Mouse (Mus musculus): Measurements from ENCODE around the gene 3830406C13Rik.
"Not testable (repeated sequence)": the region's sequence is repeated elsewhere in the genome, so short reads cannot be mapped to it uniquely, and the experiment has no call there.

The 3830406C13Rik gene

DNA sequence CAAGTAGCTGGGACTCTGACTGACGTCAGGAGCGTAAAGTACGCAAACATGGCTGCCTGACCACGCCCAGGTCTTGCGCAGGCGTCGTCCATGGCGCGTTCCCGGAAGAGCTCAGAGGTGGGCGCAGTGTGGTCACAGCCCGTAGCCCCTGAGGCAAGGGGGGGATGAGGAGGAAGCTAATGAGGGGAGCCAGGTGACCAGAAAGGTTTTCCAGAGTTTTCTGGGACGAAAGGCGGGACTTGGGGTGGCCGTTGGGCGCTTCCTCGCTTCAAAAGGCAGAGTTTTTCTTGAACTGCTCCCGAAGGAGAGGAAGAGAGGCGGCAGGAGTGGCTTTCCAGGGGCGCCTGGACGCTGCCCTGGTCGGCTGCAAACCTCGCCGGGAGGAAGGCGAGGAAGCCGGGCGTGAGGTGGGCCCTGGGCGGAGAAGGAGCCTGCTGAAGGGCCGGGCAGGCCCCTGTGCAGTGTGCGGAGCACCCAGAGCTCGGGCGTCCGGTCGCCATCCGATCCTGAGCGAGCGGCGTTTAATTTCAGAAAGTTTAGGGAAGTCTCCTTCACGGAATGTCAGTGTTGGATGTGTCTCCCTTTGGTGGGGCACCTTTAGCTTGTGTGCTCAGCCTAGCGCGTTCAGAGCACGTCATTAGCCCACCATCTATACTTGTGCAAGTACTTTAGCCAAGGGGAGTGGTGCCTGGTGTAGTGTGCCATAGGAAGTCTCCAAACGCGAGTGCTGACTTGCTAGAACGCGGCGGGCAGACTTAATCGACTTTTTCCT is at the start of gene 3830406C13Rik:
Gene 3830406C13Rik, plus strand, starts transcription at position 33 of the 772 bp plus-strand sequence.
- DNase-seq (ENCODE audit: low spot score in 2 of 2), result peak; percentile 82 to 84

DNA sequence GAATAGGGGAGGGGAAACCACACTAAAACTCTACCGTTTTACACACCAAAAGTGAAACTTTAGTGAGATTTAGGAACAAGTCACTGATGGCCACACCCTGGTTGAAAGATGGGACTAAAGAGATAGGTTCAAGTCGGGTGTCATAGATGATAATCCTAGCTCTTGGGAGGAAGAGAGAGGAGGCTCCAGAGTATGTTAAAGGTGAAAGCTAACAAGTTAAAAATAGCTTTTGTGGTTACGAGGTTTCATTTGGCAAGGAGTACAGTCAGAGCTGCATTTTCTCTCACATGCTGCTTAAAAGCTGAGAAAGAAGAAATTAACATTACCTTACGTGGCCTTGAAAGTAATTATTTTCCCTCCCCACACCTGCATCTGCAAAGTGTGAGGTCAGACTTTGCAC is 40.2 kb upstream of the 3830406C13Rik start:
- no peak for DNase-seq (ENCODE audit: low spot score in 2 of 2)

DNA sequence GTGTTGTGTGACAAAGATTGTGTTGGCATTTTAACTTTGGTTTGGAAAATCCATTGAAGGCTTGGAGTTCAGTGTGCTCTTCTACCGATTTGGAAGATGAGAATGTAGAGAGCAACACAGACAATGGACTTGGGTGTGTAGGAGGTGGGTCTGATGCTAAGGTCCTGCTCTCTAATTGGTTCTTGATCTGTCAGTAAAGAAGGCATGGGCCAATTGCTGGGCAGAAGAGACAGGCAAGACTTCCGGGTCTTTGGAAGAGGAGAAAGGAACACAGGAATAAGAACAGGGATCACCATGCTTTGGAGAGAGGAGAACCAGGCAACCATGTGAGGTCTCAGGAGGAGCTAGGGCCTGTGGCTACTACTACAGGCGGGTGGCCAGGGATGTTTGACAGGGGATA is 7.9 kb upstream of the 3830406C13Rik start:
- no peak for DNase-seq (ENCODE audit: low spot score in 2 of 2)

DNA sequence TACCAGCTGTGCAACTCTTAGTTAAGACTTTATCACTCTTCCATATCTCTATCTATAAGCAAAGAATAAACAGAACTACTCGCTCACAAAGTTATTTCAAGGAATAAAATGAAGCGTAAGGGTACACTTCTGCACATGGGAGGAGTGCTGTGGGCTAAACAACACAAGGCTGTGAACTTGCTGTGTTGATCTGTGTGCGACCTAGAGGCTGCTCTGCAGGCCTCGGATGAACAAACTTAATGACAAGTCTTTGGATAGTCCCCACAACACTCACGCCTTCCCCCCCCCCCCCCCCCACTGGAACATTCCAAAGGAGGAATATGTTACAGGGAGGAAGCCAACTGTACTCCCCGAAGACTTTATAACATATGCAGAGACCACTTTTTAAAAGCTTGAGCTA is 332 bp upstream of the 3830406C13Rik start, which contains the start of gene Gm49355:
Gene Gm49355, plus strand, starts transcription at position 336 of the 400 bp plus-strand sequence.
- DNase-seq (ENCODE audit: low spot score in 2 of 2), result no peak

DNA sequence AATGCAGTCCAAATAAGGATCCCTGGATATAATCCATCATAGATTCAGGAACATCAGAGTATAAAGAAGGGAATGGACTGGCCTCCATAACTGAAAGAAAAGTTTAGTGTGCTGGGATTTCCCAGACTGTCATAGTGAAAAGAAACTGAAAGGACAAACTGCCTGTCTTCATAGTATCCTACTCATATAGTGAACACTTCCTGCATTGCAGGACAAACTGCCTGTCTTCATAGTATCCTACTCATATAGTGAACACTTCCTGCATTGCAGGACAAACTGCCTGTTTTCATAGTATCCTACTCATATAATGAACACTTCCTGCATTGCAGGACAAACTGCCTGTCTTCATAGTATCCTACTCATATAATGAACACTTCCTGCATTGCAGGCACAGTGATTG is 5.8 kb downstream of the 3830406C13Rik start:
- not testable (repeated sequence) for DNase-seq (ENCODE audit: low spot score in 2 of 2)

DNA sequence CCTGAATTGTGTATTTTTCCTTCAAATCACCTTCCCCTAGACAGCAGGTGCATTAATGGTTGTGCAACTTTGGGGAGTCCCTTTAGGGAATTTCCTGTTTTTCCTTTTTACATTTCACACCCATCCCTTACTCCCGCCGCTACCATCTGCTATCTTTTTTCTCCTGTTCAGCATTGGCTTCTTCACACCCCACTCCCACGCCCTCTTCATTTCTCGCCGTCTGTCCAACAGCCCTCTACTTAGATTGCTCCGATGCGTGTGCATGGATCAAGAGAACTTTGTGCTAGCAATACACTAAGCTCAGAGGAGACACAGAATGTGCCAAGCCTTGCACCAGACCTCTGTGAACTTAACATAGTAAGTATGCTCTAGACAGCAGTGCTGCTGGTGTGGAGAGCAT is 12.4 kb downstream of the 3830406C13Rik start:
- DNase-seq (ENCODE audit: low spot score in 2 of 2), result no peak

DNA sequence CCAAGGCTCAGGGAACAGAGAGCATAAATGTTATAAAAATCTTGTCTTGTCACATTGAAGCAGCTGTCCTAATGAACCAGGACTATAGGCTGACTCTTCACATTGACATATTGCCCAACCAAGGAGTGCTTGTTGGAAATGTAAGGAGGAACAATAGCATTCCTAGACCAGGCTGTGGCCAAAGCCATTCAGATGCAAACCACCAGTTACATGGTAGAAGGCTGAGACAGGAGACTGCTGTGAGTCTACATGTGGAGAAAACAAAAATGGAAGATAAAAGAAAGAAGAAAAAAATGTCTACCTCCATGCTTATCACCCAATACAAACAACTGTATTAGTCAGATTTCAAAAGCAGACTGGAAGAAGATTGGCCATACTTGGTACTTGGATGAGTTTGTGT is 15.2 kb downstream of the 3830406C13Rik start:
- no peak for DNase-seq (ENCODE audit: low spot score in 2 of 2)

DNA sequence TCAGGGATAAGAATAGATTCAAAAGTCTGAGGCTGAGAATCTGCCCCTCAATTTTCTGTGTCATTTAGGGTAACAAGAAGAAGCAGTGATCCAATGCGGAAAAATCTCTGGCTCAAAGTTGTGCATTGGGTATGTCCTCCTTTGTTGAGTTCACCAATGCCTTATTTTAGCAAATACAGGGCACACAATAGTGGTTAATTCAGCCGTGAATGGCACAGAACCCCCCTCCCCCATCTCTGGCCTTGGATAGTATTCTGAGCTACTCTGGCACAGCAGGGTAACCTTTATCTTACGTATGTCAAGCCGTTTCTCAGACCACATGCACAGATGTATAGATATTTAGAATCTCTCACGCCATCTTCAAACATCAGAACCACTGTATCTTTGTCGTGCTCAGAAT is 15.7 kb downstream of the 3830406C13Rik start:
- no peak for DNase-seq (ENCODE audit: low spot score in 2 of 2)

DNA sequence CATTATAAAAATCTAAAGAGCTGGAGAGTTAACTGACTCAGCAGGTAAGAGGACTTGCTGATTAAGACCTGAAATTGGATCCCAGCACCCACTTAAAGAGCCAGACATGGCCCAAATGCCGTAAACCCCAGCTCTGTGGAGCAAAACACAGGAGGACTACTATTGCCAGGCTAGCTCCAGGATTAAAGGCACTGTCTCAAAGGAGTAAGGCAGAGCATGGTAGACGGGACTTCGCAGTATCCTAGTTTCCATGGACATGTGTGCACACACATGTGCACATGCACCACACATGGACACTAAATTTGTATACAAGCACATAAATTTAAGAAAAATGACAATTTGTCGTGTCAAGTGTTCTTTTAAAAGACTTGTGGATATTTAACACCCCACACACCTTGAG is 16.3 kb downstream of the 3830406C13Rik start:
- no peak for DNase-seq (ENCODE audit: low spot score in 2 of 2)

DNA sequence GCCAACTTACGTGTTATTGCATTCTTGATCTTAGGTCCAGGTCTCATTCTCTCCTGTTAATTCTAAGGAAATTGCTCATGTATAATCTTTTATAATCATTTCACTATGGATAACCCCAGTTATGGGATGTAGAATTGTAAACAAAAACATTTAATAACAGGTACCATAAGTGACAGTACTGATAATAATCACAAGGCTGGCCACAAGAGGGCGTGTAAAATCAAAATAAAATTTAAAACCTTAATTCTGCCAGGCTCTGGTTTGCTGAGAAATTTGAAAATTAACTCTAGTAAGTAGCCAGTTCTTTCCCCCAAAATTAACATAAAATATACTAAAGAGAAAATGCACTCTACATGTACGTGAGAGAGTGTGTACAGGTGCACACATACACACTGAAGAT is 16.7 kb downstream of the 3830406C13Rik start:
- DNase-seq (ENCODE audit: low spot score in 2 of 2), result no peak

DNA sequence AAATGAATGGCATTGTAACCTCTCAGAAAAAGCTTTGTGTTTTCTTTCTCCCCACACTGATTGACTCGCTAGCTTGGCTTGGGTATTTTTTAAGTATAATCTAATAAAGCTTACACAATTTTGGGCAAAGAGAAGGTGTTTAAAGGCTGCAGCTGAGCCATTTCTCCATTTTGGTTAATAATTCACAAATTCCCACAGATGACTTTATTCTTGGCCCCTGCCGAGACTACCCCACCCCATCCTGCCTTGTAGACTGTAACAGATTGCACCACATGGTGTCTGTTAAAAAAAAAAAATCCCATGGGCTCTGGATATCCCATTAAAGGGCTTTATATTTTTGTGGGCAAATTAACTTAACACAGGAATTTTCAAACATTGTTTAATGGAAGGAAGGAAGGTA is 19.1 kb downstream of the 3830406C13Rik start:
- no peak for DNase-seq (ENCODE audit: low spot score in 2 of 2)

DNA sequence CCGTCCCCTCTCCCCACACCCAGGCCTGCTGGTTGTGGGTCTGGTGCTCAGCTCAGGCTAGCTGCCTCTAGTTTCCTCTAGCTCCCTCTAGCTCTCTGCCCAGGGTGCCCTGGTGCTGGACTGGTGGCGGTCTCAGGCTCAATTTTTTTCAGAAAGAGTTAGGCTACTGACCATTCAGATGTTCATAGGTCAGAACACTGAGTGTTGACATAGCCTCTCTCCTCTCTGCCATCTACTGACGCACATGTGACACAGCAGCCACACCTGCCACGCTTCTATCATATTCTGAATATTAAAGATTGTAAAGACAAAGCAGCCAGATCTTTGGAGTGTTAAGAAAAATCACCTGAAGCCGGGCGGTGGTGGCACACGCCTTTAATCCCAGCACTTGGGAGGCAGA is 49.6 kb downstream of the 3830406C13Rik start:
- no peak for DNase-seq (ENCODE audit: low spot score in 2 of 2)

DNA sequence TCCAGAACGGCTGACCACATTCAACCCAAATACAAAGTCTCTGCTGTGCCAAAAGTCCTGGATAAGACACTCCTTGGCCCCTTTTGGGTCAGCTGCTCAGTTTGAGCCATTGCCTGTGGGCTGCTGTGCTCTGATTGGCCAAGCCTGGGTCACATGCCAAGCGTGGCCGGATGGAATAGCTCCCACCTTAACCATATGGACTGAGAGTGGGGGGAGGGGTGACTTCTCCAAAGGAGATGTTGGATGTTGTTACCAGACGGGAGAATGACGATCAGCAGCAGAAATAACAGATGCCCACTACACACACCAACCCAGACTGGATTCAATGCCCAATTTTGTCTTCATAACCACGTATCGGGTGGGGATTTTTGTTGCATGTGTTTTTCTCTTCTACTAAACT is 51.0 kb downstream of the 3830406C13Rik start:
- DNase-seq (ENCODE audit: low spot score in 2 of 2), result no peak

DNA sequence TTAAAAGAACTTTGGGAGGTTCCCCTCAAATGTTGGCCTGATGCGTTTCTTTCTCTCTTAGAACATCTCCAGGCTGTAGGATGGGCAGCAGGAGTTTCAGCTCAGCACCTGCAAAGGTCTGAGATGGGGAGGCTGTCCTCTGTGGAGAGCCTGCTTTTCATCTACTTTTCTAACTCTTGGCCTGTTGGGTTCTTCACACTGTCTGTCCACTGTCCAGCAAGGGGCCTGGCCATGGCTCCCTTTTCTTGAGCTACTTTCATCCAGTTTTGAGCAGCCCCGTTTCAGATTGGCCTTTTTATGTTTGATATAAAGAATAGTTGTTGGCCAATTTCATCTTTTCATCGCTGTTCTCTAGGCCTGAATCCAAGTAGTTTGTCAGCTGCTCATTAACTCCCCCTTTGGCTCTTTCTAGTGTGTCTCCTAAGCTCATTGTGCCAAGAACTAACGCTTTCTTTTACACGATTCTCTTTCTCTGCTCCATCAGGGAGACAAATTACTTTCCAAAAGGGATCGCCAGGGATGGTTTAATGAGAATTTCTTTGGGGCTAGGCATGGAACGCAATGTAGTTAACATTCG is 53.5 kb downstream of the 3830406C13Rik start:
- DNase-seq (ENCODE audit: low spot score in 2 of 2), result no peak

DNA sequence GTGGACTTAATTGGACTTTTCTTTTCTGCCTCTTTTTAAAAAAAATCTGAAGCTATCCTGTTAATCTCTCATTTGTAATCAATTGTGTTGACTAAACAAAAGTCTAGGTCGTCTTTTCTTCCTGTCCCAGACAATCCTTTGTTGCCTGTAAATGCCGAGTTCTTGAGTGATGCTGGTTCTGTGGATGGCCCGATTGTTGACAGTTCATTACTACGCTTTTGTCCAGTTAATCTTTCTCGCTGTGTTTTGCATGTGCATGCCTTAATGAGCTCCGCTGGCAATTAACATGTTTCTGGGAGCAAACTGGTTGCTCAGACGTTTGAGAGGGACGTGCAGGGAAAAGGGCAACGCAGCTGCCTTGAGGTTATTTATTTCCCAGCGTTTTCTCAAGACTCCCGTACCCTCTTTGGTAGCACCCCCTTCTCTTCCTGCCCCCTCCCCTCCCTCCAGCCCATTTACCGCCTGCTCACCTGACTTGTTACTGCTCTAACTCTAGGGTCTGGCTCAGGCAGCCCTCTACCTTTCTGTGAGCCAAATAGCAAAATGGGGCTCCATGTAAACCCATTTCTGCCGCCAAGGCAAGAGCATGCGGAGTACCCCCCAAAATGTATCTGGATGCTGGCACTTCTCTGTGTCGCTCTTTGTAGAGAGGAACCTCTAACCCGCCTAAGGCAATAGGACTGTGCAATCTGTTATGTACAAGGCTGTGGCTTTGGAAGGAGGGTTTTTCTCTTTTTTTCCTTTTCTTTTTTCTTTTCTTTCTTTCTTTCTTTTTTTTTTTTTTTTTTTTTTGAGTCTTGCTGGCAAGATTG is 54.2 kb downstream of the 3830406C13Rik start:
- DNase-seq (ENCODE audit: low spot score in 2 of 2), result no peak

DNA sequence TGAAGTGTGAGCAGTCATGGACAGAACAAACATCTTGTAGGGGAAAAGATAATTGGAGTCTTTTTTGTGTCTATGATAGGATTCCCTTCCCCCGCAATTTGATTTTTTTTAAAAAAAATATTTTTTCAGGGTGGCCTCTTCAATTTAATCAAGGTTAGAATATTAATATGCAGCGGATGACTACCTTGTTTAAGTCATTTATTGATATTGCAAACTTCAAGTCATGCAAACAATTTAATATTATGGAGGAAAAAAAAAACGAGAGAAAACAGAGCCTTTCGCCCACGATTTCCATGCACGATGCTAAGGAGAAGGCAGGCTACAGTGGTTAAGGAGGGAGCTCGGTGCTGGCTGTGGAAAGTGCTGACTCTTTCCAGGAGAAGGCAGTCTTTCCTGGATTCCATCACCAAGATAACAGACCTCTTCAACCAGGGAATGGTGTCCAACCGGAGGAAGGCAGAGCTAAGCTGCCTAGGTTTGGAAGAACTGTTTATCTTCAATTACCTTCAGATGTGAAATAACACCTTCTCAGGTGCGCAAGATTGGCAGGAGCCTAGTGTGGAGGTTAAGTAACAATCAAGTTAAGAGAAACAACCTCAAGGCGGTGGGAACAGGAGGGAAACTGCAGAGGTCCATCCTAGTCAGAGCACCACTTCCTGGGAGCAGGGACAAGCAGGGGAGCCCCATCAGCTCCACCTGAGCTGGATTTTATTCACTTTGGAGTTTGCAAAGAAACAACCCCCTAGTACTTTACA is 55.0 kb downstream of the 3830406C13Rik start:
- no peak for DNase-seq (ENCODE audit: low spot score in 2 of 2)

DNA sequence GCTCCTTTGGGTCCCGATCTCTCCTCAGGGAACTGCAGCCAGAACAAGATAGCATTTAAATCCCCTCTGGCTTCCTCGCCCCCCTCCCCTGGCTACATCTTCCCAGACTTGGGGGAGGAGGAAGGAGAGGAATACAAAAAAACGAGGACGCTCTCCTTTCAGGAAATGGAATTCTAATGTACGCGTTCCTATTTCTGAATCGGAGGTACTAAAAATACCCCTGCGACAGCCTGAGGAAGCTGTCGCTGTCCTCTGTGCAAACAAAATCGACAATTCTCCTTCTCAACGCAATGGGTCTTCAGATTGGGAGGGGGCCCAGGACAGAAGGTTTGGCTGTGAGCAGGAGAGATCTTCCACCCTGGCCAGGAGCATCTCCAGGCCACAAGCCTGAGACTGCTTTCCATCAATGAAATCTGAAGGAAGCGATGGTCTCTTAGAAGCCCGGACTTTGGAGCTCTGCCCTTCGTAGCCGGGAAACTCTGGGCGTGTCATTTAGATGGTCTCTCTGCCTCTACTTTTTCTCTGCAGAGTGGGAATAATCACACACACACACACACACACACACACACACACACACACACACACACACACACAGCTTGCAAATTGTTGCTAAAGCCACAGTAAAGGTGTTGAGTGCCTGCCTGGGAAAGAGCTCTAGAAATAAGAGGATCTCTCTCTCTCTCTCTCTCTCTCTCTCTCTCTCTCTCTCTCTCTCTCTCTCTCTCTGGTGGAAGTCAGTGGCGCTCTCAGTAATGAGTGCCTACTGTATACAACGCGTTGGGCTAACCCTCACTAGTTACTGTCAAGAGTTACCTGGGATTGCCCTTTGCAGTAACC is 56.5 kb downstream of the 3830406C13Rik start:
- no peak for DNase-seq (ENCODE audit: low spot score in 2 of 2)

DNA sequence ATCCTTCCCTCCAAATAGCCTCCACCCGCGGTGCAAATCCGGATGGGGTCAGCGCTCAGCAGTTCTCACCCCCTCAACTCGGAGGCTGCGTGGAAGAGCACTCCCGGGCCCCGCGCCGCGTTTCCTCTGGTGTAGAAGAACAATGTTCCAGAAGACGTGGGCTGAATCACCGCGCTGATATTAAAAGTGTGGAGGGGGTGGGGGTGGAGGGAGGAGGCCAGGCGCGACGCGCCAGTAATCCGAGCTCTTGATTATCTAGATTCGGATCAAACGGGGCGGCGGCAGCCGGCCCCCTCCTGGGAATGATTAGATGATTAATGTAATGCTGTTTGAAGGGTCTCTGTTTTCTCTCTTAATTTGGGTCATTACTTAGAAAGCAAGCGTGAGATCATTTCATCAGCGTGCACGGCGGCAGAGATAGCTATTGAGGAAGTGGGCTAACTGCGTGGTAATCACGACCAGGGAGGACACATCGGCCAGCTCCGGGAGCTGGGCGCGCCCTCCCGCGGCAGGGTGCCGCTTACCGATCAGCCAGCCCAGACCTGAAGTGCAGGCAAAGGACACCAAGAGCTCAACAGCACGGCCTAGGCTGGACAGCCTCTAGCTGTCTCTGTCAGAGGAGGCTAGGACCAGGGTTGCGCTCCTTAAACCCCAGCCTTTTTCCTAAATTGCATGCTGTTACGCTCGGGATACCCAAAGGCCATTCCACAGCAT is 57.3 kb downstream of the 3830406C13Rik start:
- no peak for DNase-seq (ENCODE audit: low spot score in 2 of 2)

DNA sequence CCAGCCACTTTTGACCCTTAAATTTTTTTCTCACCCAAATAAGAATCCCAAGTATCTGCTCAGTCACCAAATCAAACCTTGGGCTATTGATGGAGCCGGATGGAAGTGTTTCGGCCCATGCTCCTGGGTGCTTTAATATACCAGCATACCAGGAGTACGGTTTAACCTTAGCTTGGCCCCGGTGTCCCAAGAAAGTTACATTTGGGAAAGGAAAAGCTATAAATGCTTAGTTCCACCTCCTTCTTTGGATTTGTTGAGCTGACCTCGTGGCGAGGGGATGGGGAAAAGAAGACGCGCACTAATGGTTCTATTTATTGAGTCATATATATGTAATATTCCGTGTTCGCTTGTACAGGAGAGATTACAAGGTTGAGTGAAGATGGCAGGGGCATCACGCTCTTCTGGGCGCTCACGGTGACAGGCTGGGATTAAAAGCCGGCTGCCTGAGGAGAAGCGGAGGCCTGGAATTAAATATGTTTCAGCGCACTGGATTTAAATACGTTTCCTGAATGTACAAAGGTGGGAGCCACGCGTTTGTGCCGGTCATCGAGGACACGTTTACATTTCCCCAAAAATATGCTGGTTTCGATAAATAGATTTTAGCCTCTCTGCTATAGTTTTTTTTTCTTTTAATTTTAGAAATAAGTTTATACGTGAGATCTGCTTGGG is 58.0 kb downstream of the 3830406C13Rik start:
- DNase-seq (ENCODE audit: low spot score in 2 of 2), result no peak

Data from heart, adult 9 months (tissue).